Mouse (Mus musculus) adrenal gland (tissue): Measurements from ENCODE around the gene Neurl2.
"Not testable (repeated sequence)": the region's sequence is repeated elsewhere in the genome, so short reads cannot be mapped to it uniquely, and the experiment has no call there.

ENCODE experiments used
- intact Hi-C: fragments of 180-260 bp; cut with DNase I; formaldehyde crosslinking; loops from one replicate; pipeline ENCODE4 v1.15.1; 2025
- long read RNA-seq, 2 experiments: library from polyadenylated mRNA; unstranded; transcript quantifications; one replicate each; pipeline ENCODE4 v2.0.0; 2020; ENCODE audit warnings: borderline replicate concordance in 1 of 2; ENCODE audit not compliant: insufficient replicate concordance in 1 of 2

Neurl2 gene
- long read RNA-seq, experiment 1, partial matches to known transcripts, result 0 of 3 reads
- long read RNA-seq, experiment 1, other reads (novel, unspliced or antisense), result 0 of 3 reads
- long read RNA-seq, experiment 2, partial matches to known transcripts, result 0 of 3 reads
- long read RNA-seq, experiment 2, other reads (novel, unspliced or antisense), result 0 of 3 reads

DNA sequence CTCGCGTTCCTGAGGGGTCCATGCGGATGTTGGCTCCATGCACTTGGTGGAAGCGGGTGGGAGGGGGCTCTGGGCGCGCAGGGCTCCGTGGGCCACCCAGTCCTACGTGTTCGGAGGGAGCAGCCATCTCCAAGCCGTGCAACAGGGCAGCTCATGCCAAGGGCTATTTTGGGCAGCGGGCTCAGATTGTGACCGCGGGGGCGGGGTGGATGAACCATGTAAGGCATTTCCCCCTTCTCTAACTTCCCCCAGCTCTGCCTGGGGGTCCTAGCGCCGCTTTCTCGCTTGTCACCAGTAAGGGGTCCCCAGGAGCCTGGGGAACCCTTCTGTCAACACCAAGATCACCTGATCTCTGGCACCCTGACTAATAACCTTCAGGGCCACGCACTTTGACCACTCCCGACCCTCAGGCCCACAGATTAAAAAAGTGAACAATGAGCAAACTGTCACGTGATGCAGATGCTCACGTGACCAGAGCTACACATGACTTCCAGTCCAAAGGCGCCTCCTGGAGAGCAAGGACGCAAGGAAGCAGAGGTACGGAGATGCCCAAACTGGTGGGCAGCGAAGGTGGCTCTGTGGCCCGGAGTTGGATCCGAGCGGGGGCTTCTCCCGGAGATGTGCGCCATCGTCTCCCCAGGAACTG, at the start of gene Neurl2:
Gene Neurl2, minus strand, starts transcription at position 143 of the 646 bp plus-strand sequence.
- intact Hi-C loops, result loop anchor here (5.0 kb wide), 2 partner anchors 39 to 64 kb away; no protein-coding TSS in a partner anchor

DNA sequence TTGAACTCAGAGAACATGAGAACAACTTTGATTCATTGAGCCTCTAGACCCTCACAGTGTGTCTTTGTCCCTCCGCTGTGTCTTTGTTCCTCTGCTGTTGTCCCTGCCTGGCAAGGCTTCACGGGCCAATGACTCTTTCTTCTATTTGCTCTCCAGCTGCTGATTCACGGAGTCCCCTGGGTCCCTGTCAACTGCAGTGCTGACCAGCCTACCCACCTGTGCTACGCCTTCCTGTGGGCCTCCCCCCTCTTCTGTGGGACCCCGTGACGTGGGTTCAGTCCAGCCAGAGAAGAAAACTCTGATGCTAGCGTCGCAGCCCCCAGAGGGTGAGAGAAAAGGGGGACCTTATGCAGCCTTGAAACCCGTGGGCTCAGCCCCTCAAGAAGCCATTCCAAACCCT, 49.4 kb upstream of the Neurl2 start:
- intact Hi-C loops, result no loop called here

DNA sequence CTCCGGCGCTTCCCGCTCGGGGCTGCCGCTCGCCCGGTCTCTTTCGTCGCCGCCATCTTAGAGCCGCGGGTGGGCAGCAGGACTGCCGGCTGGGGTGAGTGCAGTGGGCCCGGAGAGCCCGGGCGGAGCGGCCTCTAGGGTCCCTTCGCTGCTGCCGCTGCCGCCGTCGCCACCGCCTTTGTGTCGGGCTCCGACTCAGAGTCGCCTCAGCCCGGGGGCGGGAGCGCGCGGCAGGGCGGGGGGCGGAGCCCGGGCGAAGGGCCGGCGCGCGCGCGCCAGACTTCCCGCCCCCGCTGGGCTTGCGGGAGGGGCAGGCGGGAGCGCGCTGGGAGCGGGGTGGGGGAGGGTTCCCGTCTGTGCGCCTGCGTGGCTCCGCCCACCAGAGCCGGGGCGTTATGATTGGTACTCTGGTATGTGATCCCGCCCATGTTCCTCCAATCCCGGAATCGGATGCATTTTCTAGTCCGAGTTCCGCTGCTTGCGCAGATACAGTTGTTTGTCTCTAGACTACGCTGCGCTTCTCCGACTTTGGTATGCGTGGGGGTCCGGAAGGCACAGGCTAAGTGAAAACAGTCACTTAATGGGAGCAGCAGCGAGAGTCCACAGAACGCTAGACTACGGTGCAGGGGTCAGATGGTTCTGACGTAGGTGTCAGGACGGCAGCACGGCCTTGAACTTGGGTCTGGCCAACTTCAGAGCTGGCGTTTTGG, 46.5 kb upstream of the Neurl2 start:
- intact Hi-C loops, result no loop called here

DNA sequence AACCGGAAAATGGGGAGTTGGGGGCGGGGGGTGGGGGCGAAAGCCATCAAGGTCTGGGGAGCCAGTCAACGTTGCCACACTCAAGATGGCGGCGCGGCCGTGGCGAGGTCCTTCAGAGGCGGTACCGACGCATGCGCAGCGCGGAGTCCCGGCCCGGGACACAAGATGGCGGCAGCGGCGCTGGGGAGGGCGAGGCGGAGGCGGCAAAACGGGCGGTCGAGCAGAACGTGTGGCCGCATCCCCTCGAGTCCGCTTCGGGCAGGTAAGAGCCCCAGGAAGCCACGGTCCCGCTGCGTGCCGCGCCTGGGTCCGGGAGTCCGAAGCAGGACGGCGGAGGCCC, 45.9 kb upstream of the Neurl2 start, which contains the start of gene Pcif1:
Gene Pcif1, plus strand, starts transcription at position 77 of the 340 bp plus-strand sequence.
- intact Hi-C loops, result no loop called here

DNA sequence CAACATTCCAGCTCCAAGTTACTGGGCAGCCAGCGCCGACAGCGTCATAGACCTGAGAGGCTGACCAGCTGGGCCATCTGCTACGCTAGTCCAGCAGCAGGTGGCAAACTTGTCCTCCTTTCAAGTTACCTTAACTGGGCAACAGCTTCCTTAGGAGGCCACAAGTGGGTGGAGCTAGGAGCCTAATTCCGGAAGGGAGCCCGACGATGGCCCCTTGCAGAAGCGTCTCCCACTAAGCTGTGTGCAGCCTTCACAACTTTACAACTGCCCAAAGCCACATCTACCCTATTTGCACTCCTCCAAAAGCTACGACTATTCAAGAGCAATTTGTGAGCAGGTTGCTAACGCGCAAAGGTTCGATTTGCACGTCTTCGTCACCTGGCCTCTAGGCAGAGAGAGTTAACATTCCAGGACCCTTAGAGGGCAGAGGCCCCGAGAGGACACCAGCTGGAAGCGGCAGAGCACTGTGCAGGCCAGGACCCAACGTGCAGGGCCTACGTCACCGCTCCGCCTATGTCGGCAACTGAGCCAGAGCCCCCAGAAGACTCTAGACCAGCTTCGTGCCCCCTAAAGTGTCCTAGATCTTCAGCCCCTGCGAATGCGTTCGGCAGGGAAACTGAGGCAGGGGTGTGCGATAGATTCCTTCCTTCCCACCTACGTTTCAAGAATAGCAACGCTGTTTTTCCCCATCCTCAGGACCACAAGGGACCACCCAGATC, 45.4 kb upstream of the Neurl2 start:
- intact Hi-C loops, result no loop called here

DNA sequence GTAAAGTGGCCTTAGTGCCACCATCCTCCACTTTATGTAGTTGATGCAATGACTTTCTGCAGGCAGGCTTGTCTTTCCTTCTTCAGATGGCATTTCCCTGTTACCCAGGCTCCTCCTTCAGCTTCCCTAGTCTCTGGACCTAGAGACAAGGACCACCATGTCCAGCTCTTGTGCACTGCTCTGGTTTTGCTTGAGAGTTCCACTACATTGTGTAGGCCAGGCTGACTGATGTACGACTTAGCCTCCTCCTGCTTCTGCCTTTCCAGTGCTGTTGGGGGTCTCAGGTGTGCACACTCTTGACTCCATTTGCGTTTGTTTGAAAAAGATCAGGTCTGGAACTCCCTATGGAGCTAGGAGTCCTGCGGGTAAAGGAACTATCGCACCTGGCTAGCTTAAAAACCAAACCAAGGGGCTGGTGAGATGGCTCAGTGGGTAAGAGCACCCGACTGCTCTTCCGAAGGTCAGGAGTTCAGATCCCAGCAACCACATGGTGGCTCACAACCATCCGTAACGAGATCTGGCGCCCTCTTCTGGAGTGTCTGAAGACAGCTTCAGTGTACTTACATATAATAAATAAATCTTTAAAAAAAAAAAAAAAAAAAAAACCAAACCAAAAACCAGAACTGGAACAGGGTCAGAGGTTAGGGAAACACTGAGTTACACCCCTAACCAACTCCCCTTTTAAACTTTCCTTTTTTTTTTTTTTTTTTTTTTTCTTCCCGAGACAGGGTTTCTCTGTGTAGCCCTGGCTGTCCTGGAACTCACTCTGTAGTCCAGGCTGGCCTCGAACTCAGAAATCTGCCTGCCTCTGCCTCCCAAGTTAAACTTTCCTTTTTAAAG, 44.3 kb upstream of the Neurl2 start:
- intact Hi-C loops, result not testable (repeated sequence)

DNA sequence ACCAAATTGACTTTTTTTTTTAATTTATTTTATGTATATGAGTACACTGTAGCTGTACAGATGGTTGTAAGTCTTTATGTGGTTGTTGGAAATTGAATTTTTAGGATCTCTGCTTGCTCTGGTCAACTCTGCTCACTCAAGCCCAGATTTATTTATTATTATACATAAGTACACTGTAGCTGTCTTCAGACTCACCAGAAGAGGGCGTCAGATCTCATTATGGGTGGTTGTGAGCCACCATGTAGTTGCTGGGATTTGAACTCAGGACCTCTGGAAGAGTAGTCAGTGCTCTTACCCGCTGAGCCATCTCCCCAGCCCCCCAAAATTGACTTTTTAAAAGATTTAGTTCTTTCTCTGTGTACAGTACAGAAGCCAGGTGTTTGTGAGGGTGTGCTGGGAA, 42.4 kb upstream of the Neurl2 start:
- intact Hi-C loops, result not testable (repeated sequence)

DNA sequence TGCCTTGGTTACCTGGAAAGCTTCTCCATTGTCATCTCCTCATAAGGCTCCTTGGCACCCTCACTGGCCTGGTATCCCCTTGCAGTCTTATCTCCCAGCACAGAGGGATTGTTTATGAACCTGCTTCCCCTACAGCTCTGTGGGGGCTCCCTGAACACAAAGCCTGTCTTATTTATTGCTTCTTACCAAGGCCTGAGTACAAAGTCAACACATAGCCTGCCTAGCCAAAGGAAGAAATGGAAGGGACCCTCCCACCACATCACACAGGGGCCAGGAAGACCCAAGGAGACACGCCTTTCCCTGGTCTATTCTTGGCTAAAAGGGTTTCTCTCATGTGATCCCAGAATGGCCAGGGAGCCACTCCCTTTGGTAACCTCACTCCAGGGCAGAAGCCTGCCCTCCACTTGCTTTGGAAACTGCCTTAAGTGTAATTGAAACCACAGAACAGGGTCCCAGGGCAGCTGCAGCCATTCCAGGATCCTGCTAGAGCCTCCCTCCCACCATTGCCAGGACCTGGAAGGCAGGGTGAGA, 41.0 kb upstream of the Neurl2 start:
- intact Hi-C loops, result loop anchor here (5.0 kb wide), 1 partner anchor 42 kb away; the partner anchor contains the start of genes Ctsa and Neurl2

DNA sequence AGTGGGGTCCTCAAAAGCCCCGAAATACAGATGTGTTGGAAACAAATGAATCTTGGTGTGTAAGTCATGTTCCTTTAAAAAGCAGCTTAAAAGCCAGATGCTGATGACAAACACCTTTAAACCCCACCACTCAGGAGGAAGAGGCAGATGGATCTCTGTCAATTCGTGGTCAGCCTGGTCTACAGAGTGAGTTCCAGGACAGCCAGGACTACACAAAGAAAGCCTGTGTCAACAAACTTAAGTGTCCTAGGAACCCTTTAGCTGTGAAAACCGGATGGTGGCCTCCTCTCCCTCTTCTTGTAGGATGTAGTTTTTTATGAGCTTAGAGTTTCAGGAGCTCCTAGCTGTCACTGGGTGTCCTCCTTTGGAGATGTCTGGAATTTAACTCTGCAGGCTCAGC, 40.4 kb upstream of the Neurl2 start:
- intact Hi-C loops, result loop anchor here (5.0 kb wide), 1 partner anchor 41 kb away; the partner anchor contains the start of genes Ctsa and Neurl2

DNA sequence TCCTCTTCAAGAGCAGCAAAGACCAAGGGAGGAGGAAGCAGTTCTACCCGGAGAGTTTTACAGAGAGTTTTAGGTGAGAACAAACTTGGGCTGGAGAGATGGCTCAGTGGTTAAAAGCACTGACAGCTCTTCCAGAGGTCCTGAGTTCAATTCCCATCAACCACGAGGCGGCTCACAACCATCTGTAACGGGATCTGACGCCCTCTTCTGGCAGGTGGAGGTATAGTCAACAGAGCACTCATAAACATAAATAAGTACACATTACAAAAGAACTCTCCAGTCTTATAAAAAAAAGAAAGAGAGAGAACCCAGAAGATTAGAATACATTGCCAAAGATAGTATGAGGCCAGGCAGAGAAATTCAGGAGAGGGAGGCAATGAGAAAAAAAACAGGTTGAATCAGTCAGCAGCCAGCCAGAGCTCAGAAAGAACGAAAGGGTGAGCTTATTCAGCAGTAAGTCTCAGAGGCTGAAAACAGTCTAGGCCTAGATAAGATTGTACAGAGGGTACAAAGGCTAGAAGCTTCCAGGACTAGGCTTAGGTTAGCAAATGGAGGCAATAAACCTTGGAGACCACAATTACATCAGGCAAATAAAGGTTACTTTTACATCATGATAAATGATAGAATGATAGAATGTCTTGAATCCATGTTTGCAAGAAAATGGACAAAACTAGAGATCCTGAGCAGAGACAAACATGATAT, 38.5 kb upstream of the Neurl2 start:
- intact Hi-C loops, result loop anchor here (5.0 kb wide), 1 partner anchor 39 kb away; the partner anchor contains the start of genes Ctsa and Neurl2

DNA sequence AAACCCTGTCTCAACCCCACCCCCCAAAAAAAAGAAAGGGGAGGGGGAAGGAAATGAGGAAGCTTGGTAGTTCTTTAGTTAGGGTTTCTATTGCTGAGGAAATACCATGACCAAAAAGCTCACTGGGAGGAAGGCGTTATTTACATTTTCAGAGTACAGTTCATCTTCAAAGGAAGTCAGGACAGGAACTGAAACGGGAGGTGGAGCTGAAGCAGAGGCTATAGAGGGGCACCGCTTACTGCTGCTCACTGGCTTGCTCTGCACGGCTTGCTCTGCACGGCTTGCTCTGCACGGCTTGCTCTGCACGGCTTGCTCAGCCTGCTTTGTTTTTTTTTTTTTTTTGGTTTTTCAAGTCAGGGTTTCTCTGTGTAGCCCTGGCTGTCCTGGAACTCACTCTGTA, 35.2 kb upstream of the Neurl2 start:
- intact Hi-C loops, result no loop called here

DNA sequence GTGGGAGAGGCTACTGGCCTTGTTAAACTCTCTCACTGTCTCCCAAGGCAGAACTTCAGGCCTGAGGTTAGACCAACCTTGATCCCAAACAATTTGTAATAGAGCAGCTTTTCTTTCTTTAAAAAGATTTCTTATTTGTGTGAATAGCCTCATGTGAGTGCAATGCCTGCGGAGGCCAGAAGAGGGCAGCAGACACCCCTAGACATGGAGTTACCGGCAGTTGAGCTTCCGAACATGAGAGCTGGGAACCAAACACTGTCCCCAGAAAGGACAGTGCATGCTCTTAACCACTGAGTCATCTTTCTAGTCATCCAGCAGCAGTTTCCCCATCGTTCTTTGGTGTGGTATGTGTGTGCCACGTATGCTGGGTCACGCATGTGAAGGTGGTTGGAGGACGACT, 34.3 kb upstream of the Neurl2 start:
- intact Hi-C loops, result no loop called here

DNA sequence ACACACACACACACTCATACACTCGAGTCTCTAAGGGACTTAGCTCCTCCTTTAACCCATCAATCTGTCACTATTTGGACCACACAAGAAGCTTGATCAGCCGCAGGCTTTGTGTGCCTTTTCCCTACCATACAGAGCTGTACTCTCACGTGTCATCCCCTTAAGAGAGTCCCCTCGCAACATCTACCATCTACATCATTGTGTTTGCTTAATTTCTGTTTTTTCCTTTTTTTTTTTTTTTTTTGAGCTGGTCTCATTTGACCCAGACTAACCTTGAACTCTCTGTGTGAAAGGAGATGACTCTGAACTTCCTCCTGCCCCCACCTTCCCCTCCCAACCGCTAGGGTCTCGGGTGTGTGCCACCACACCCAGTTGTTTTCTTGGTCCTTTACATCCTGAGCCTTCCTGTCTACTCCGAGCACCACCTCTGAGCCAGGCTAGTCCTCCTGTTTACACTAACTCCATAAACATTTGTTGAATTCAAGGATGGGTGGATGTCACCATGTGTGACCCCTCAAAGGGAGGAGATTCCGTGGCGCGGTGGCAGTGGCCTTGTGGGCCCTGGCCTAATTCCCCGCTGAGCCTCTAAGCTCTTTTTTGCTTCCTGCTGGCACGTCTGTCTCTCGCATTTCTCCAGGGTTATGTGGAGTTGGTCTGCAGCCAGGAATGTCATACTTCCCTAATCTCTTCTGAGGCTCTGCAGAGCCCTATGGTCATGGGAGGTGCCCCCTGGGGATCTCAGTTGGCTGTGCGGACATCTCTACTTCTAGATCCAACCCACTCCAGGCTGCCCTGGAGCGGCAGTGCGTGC, 33.7 kb upstream of the Neurl2 start:
- intact Hi-C loops, result no loop called here

DNA sequence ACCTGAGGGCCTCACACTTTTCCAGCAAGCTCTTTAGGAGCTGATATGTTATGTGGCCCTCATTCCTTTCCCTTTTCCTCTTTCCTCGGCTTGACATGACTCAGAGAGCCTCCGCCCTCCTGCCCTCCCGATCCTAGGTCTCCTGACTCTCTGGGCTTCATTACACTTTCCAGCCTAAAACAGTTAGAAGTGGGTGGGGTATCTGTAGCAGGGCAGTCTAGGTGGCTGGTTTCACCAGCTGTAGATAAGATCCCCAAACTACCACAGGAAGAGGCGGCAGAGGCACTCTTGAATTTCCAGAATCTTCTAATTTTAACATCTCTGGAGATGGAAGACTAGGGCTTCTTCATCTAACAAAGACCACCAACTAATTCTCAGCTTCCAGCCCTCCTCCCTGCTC, 31.3 kb upstream of the Neurl2 start:
- intact Hi-C loops, result no loop called here

DNA sequence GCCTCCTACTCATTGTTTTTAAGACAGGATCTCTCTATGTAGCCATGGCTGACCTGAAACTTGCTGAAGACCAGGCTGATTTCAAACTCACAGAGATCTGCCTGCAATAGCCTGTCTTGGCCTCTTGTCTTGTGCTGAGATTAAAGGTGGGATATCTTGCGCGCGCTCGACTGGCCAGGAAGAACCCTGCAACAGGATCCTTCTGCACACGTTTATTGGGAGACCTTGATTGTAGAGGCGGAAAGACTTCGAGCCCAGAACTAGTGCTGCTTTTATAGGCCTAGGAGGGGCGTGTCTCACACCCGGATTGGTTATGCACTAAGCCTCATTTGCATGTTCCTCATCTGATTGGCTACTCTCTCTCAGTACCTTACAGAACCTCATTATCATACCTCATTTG, 30.2 kb upstream of the Neurl2 start:
- intact Hi-C loops, result not testable (repeated sequence)

DNA sequence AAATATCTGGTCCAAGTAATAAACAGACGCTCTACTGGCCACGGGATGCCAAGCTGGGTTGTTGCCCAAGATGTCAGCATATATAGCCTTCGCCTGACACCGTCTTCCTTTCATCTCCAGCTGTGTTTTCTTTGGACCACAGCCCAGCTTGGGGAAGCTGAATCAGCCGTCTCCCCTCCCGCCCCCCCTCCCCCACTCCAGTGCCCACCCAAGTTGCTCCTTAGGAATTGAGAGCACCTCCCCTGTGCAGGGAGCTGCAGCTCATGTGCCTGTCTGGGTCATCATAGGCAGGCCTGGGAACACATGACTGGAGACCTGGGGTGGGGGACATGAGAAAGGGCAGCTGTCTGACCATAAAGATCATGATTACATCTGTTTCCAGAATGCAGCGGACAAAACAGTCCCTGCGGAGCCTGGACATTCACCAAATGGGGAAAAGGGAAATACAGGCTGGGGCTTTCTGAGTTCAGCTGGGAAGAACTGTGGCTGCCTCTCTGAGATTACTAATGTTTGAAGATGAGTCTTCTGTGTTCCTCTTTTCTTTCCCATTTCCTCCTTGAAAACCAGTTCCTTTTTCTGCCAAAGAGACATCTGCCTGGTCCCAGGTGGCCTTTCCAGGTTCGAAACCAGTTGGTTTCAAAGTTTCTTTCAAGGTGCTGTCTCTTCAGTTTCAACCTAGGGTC, 29.1 kb upstream of the Neurl2 start:
- intact Hi-C loops, result no loop called here

DNA sequence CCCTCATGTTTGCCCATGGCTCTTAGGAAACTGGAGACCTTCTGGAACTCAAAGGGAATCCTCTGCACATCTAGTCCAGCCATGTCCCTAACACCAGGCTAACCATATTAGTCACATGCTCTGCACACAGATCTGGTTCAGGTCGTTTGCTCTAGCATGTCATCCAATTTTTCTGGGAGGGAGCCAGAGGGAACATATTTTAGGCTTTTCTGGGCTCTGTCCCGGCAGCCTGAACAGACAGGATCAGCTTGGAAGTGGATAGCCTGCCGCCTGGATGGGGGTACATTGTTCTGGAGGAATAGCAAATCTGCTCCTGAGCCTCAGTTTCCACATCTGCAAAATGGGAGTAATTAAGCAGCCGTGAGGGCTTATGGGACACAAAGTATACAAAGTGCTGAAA, 27.8 kb upstream of the Neurl2 start:
- intact Hi-C loops, result no loop called here

DNA sequence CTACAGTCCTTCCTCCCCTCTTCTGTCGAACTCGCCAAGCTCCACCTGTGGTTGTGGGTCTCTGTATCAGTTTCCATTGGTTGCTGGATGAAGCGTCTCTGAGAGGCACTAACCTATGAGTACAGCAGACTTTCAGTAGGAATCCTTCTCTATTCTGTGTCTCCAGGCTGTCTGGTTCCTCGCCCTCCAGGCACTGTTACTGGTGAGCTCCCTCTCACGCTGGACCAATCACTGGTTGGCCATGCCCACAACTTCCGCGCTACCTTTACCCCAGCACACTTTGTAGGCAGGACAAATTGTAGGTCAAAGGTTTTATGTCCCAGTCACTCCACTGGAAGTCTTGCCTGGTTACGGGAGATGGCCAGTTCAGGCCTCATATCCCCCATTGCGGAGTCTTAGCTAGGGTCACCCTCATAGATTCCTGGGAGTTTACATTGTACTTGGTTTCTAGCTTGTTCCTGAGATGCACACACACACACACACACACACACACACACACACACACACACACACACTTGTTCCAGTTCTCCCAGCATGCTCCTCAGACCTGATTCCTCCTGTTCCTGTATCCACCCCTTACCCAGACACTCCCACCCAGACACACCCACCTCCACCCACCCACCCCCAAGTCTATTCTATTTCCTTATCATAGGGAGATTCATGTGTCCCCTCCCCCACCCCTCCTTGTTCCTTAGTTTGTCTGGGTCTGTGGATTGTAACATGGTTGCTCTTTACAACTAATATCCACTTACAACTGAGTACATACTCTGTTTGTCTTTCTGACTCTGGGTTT, 26.6 kb upstream of the Neurl2 start:
- intact Hi-C loops, result no loop called here
